Mouse (Mus musculus) left cerebral cortex, postnatal 25 days (tissue): ENCODE data around the gene Ubqln4. TPM values are rescaled to one million over a fixed set of nuclear protein-coding genes. Genes with fewer than 3 reads are reported as not detected.
A peak's percentile ranks its signal among the peaks of the same experiment; 100 is the strongest.

Experiments
- DNase-seq, 2 experiments: peaks; one replicate each; pipeline ENCODE4 v3.0.0; 2022; ENCODE audit warnings: low spot score in 2 of 2, mixed read lengths in 1 of 2
- intact Hi-C: fragments of 180-260 bp; cut with DNase I; formaldehyde crosslinking; loops from one replicate; pipeline ENCODE4 v1.15.1; 2025
- total RNA-seq, 2 experiments: library from RNA; stranded (reverse); gene quantifications; 2 replicates each; pipeline ENCODE4 v1.2.3; 2021

Gene Ubqln4
- total RNA-seq, 2 experiments from 2014 or later, result 128 to 129 TPM

DNA sequence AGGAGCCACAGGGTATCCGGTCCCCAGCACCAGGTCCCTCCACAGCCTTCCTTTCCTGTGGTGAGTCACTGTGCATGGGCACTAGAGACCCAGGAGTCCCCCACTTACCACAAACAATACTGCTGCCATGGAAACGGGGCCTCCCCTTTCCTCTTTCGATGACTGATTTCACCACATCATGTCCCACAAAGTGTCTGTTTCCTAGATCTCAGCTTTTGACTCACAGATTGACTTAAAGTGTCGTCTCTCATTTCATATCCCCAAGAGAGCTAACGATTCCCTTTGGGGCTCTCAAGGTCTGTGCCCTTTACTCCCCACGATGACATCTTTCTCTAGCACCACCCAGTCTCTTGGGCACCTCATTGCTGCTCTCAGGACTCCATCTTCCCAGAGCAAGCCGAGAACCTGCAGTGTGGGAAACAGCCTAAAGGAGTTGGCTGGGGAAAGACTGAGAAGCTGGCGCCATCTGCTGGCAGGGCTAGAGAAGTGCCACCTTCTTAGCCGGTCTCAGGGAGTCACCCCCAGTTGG, 31.7 kb upstream of the Ubqln4 start:
- peak; percentile 56 to 72 for DNase-seq
- intact Hi-C loops, result loop anchor here (1.0 to 2.0 kb wide), 2 partner anchors 39 to 115 kb away; no protein-coding TSS in a partner anchor

DNA sequence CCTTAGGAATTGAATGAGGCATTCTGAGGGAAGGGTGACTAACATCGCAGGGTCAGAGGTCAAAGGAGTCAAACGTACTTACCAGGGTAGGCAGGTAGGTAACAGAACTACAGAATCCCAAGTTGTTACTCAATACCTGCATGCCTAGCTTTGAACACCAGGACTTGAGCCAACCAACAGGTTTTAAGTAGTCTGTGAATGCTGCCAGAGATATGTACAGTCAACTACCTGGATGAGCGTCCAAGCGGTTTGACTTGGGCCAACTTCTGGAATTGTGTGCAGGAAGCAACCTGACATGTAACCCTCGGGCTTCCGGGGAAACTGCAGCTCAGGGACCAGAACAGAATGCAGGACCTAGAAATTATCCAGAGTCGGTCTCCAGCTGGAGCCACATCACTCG, 30.5 kb upstream of the Ubqln4 start:
- DNase-seq, result no peak
- intact Hi-C loops, result loop anchor here (2.0 kb wide), 1 partner anchor 116 kb away; no protein-coding TSS in a partner anchor

DNA sequence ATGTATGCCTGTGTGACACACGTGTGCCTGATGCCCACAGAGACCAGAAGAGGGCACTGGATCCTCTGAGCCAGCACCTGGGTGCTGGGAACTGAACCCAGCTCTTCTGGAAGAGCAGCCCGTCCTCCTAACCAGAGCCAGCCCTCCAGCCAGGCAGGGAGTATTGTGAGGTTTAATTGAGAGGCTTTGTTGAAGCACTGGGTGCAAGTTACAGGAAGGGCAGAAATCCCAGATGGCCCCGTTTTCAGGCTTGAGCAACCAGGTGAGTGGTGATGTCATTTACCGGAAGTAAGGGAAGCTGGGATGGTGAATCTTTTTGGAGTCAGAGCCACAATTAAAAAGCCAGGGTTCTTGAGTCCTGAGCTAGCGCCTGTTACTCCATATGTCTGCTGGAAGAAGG, 28.5 kb upstream of the Ubqln4 start:
- no peak for DNase-seq
- intact Hi-C loops, result no loop called here

DNA sequence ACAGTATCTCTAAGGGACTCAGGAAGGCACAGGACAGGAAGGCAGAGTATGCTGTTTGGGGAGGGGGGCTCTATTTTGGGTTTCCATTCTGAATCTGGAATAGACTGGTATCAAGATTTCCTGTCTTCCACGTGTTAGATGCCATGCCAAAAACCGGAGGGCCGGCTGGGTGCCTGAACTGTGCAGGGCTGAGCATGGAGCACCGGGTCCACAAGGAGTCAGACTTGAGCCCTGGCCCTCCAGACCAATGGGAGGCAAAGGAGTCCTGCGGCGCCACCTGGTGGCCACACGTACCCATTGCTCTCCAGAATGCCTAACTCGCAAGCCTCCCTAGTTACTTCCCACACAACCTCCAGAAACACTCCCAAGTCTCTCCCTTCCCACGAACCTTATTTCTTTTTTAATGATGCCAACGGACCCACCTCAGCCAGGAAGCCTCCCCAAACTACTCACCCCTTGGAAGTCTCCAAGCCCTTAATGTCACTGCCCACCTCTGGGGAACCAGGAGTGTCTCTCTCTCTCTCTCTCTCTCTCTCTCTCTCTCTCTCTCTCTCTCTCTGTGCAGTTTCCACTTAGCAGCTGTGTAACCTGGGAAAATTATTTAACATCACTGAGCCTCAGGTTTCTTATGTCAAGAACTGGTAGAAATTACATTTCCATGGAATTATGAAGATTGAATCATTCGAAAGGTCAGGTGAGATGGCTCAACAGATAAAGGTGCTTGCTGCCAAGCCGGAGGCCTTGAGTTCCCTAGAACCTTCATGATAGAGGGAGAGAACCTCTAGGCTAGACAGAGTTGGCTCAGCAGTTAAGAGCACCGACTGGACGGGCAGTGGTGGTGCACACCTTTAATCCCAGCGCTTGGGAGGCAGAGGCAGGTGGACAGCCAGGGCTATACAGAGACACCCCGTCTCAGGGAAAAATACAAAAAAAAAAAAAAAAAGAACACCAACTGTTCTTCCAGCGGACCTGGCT, 27.1 kb upstream of the Ubqln4 start:
- peak; percentile 75 to 85 for DNase-seq
- intact Hi-C loops, result loop anchor here (1.0 kb wide), 1 partner anchor 43 kb away; no protein-coding TSS in a partner anchor

DNA sequence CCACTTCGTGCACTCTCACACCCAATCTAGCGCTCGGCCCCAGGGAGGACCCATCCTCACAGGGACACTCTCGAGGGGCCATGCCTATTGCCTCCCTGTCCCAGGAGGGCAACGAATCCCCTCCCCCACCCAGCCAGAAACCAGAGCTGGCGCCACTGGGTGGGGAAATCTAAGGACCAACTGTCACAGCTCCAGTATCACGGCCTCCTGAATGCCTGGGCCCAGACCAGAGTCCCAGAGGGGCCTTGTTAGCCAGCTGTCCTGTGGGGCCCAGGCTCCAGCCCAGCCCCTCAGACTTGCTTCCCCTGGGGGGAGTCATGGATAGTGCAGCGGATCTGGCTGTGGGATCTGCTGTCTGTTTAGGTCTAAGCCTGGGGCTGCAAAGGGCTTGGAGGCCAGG, 26.0 kb upstream of the Ubqln4 start:
- intact Hi-C loops, result no loop called here
- no peak for DNase-seq

DNA sequence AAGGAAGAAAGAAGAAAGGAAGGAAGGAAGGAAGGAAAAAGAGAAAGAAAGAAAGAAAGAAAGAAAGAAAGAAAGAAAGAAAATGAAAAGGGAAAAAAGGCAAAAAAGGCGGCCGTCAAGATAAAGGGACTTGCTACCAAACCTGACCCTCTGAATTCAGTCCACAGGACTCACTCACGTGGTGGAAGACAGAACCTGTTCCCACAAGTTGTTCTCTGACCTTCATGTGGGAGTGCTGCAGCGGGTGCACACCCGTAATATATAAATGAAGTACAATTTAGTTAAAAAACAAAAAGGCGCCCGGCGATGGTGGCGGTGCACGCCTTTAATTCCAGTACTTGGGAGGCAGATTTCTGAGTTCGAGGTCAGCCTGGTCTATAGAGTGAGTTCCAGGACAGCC, 24.9 kb upstream of the Ubqln4 start:
- no peak for DNase-seq
- intact Hi-C loops, result no loop called here

DNA sequence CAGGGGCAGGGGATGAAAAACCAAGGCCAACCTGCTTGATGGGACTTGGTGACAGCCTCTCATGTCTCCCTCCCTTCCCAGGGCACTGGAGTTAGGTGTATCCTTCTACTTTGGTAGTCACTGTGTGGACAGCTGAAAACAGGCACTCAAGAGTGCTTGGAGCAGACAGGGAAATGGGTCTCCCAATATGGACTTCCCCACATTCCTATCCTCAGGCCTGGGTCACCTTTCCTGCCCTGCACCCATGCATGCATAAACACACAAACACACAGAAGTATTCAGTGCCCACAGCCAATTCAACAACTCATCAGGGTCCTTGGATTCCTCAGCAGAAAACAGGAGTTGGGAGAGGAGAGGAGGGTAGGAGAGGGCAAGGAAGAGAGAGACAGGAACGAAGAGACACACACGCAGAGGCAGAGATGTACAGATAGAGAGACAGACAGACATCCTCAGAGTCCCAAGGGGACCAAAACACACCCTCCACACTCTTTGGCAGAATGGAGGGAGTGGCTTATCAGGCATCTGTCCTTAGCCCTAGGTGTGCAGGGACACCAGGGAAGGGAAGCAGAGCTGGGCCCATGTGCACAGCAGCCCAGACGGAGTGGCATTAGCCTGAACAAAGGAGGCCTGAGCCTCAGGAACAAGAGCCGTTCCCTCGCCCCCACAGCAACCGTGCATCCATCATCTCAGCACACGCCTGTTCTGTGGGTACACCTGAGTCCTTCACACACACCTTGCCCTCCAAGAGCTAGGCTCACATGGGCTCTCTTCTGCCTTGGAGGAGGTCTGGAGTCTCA, 24.2 kb upstream of the Ubqln4 start:
- intact Hi-C loops, result no loop called here
- no peak for DNase-seq

DNA sequence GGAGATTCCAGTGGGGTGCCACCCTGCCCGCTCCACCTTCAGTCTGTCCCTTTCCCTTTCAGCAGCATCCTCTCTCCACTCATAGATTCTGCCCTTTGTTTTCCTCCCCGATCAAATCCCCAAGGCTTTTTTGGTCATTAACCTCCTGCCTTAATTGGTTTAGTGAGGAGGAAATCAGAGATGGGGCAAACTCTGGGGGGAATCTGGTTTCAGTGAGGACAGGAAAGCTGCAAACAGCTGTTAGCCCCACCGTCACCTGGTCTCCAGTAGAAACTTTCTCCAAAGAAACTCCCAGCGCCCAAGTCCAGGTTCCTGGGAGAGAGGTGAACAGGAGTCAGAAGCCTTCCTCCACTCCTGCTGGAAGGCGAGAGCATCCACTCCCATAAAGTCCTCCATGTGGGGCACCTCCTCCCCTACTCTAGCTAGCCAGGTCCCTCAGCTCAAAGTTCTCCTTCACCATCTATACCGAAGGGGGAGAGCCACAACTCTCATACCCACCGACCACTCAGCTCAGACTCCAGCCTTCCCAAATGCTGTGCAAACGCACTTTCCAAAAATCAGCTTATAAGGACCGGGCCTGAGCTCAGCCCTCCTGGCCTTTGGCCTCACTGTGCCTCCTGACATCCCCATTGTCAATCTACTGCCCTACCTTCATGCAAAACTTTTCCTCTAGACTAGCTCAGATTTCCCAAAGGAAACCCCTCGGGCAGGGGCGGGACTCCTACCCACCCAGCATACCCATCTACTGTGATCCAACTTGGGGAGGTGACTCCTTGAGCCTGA, 23.3 kb upstream of the Ubqln4 start:
- intact Hi-C loops, result no loop called here

DNA sequence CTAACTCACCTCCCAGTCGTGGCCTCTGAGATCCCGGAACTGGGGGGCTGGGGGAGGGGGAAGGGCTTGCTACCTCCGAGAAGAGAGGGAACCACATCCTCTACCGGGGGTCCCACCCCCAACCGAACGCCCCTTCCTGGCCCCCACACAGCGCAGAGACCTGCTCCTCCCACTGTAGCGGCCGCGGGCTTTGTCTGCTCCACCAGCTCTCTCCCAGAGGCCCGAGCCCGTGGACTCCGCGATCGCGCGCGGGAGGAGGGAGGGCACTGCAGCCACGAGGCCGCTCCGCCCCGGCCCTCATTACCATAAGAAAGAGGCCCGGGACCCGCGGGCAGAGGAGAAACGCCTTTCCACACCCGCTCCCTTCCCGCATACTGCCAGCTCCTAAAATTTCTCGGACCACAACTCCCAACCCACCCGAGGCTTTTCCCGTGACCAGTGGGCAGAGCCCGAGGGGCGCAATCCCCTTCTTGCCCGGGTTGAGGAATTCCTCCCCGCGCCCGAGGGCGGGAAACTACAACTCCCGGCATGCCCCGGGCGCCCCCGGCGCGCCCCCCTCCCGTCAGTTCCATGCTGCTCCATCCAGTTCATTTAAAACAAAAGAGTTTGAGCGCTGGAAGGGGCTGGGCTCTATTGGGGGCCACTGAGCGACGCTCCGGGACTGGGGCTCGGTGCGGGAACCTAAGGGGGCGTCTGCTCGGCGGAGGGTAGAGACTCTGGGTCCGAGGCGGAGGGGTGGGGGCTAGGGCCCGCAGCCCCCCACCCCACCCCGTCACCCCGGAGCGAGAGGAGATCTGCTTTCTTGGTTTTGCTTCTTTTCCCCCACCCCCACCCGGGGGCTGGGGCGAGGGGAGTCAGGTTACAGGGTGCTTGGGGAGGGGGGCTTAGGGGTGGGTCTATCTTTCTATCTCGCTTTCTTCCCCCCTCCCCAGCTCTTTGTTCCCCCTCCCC, 21.9 kb upstream of the Ubqln4 start:
- DNase-seq, result peak; percentile 87 to 88
- intact Hi-C loops, result no loop called here

More for the DNA sequence above, 23.3 kb upstream of the Ubqln4 start:
- no peak for DNase-seq

DNA sequence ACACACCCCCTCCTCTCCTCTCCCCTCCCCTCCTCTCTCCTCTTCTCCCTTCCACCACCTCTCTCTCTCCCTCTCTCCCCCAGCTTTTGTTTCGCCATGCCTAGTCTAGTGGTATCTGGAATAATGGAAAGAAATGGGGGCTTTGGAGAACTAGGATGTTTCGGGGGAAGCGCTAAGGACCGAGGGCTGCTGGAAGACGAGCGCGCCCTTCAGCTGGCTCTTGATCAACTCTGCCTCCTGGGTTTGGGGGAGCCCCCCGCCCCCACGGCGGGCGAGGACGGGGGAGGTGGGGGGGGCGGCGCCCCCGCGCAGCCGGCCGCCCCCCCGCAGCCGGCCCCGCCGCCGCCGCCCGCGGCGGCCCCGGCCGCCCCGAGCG, 21.3 kb upstream of the Ubqln4 start, which contains the start of gene Mex3a:
Gene Mex3a (plus strand): TSS at position 97 of the 376 bp plus-strand sequence.
- intact Hi-C loops, result no loop called here
- DNase-seq, result no peak

DNA sequence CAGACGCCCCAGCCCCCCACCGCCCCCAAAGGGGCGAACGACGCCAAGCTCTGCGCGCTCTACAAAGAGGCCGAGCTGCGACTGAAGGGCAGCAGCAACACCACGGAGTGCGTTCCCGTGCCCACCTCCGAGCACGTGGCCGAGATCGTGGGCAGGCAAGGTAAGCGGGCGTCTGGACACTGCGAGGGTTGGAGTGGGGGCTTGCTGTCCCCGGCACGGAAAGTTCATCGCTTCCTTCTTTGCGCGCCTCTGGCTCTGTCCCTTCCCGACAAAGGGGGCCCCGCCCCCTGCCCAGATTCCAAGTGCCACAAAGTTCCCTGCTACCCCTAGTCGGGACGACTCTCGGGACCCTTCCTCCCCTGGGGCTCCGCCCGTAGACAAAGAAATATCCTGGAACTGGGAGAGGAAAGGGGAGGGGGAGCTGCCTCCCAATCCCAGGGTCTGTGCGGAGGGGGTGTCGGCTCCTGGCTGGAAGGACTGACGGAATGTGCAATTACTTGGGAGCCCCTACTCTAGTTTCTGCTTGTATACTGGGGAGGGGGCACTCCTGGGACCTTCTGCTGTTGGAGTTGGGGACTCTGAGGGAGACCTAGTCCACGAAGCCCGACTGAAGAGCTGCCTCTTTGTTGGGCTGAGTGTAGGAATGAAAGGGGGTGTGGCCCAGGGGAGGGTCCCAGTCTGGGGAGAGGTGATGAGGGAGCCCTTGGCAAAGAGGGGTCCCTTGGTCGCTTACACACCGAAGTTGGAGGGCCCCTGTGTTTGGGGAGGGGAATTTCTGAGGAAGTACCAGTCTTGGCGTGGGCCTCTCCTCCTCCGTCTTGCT, 20.7 kb upstream of the Ubqln4 start:
- intact Hi-C loops, result no loop called here
- no peak for DNase-seq

DNA sequence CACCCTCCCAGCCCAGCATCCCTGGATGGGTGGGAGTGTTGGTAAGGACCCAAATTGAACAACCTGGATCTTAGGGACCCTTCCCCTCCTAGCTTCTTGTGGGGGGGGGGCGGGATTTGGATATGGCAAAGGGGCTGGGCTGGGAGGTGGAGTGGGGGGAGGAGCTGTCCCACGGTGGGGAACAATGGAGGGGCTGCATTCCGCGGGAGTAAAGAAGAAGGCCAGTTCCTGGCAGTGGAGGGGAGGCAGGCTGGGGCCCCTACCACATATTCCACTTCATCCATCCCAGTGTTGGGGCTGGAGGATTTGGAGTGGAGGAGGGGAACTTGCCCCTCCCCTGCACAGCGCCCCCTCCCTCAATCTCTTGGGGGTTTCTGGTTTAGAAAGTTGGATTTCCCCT, 19.9 kb upstream of the Ubqln4 start:
- intact Hi-C loops, result no loop called here
- DNase-seq, result no peak

DNA sequence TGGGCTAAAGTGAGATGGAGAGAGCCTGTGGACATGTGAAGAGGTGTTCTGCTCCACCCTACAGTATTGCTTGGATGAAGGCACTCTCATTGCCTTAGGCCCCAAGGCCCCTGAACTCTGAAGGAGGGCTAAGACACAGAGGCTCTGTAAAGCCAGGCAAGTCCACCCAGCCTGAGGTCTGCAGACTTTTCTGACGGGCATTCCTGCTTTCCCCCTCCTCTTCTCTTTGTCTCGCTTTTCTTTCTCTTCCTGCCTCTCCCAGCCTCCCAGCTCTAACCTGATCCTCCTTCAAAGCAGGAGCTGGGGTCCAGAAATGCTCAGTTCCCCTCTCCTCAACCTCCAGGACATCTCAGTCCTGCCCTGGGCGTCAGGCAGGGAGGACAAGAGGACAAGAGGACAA, 18.6 kb upstream of the Ubqln4 start:
- intact Hi-C loops, result no loop called here
- DNase-seq, result no peak

DNA sequence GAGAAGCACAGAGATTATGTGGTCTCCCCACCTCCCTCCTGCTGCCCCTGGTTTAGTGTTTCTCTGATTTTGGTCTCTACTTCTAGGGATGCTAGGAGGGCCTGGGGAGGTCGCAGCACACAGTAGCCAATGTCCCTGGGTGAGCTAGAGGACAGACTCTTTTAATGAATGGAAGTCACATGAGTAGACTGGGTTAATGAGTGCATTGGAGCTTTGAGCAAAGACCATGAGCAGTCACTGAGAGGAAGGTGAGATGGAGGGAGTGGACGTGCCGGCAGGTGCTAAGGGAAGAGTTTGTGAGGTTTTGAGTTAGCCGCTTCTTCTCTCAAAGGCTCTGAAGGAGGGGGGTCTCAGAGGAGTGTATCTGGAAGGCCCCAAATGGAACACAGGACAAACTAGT, 18.0 kb upstream of the Ubqln4 start:
- no peak for DNase-seq
- intact Hi-C loops, result no loop called here

DNA sequence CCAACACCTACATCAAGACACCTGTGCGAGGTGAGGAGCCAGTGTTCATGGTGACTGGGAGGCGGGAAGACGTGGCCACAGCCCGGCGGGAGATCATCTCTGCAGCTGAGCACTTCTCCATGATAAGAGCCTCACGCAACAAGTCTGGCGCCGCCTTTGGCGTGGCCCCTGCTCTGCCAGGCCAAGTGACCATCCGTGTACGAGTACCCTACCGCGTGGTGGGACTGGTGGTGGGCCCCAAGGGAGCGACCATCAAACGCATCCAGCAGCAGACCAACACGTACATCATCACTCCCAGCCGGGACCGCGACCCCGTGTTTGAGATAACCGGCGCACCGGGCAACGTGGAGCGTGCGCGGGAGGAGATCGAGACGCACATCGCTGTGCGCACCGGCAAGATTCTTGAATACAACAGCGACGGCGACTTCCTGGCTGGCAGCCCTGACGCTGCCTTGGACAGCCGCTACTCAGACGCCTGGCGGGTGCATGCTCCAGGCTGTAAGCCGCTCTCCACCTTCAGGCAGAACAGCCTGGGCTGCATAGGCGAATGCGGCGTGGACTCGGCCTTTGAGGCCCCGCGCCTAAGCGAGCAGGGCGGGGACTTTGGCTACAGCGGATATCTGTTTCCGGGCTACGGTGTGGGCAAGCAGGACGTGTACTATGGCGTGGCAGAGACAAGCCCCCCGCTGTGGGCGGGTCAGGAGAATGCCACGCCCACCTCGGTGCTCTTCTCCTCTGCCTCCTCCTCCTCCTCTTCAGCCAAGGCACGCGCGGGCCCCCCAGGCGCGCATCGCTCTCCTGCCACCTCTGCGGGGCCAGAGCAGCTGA, 17.2 kb upstream of the Ubqln4 start:
- DNase-seq, result peak; percentile 86 to 88
- intact Hi-C loops, result no loop called here

DNA sequence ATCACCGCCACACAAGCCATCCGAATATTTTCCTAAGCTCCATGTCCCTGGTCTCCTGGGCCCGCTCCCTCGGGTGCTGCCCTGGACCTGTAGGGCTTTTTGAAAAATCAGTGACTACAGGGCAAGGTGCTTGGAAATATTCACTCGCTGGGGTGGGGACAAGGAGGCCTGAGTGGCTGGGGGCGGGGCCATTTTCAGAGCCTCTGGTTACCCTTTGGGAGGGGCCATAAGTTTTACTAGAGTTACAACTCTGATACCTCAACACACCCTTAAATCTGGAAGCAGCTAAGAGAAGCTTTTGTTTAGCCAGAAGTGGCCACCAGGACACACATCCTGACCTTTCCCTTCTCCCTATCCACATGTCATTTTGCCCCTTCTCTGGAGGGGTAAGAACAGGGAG, 16.4 kb upstream of the Ubqln4 start:
- intact Hi-C loops, result no loop called here
- no peak for DNase-seq
